Mouse (Mus musculus) CD4-positive, CD25-positive, alpha-beta regulatory T cell (primary cell): ENCODE measurements around the gene Jmy. TPM values are rescaled to one million over a fixed set of nuclear protein-coding genes. Genes with fewer than 3 reads are reported as not detected.

ENCODE experiments used
- polyA plus RNA-seq: library from polyadenylated mRNA; unstranded; fragments of 100-300 nt; shearing (Covaris generic); gene quantifications from one replicate; pipeline ENCODE4 v1.2.1, GENCODE M21; 2017

Gene Jmy
- polyA plus RNA-seq, result 25.9 TPM

DNA sequence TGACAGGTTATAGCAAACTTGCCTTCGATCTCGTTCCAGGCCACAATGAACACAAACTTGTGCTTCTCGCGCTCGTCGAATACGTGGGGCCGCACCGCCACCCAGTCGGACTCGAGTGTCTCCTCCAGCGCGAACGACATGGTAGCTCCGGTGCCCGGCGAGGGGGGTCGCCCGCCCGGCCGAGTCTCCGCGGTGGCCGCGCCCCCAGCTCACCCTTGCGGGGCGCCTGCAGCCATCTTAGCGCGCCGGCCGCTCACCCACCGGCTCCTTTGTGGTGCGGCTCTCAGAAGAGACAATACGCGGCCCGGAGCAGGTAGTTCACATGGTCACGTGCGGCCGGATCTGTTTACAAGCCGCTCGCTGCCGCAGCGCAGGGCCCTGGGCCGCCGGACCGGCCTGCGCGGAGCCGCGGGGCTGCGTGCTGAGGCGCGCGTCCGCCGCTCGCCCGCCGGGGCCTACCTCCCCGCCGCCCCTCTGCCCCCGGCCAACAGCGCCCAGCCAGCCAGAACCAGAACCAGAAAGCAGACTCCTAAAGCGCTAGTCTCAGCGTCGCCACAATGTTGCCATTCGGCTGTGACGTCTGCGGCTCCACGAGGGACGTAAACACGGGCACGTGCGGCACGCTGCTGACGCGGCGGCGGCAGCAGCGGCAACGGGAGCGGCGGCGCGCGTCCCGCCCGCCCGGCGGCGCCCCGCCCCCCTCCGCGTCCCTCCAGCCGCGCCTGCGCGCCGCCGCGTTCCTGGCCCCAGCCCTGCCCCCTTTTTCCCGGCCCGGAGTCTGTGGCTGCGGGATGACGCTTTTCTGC lies at the start of gene Jmy:
Gene Jmy, minus strand, starts transcription at position 642 of the 806 bp plus-strand sequence.

Other genes starting within 250 kb of the Jmy start
- 9.6 TPM for gene Homer1, start 200.2 kb downstream of the Jmy start, polyA plus RNA-seq
- gene Bhmt, start 138.2 kb upstream of the Jmy start, polyA plus RNA-seq, result 0.10 TPM
- not detected for gene Bhmt2, start 174.5 kb upstream of the Jmy start, polyA plus RNA-seq
- not detected for gene Dmgdh, start 174.6 kb upstream of the Jmy start, polyA plus RNA-seq